Mouse (Mus musculus) retina, postnatal 7 days (tissue): ENCODE measurements around the gene Olfr220.

Experiments
- DNase-seq: peaks from one replicate; pipeline ENCODE4 v3.0.0-alpha.2; 2012; ENCODE audit warnings: low read depth, low spot score

The Olfr220 gene

DNA sequence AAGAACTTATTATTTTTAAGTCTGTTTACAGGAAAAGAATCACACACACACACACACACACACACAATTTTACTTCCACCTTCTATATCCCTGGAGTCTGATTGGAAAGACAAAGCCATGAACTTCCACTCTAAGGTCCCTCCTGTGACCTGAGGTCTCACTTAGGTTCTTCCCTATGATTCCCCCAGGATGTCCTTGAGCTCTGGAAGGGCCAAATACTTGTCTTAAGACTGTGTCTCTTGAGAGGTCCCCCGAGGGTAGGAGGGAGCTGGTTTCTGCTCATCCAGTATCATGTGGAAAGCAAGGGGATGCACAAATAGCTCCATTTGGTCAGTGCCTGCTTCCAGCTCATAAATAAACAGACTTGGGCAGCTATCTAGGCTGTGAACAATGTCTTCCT is at the start of gene Olfr220:
TSS of gene Olfr220 (plus strand) at position 301 of the 400 bp plus-strand sequence.
- no peak for DNase-seq

- DNase-seq: no peak
These were observed 18.9 kb upstream of the Olfr220 start for GRCm38 (mm10) chr1:174422959-174423358.

GRCm38 (mm10) chr1:174423764-174424163 is 18.1 kb upstream of the Olfr220 start, which contains the start of gene Olfr414:
Gene Olfr414, plus strand, starts transcription at chr1:174424064.
- DNase-seq: no peak

DNA sequence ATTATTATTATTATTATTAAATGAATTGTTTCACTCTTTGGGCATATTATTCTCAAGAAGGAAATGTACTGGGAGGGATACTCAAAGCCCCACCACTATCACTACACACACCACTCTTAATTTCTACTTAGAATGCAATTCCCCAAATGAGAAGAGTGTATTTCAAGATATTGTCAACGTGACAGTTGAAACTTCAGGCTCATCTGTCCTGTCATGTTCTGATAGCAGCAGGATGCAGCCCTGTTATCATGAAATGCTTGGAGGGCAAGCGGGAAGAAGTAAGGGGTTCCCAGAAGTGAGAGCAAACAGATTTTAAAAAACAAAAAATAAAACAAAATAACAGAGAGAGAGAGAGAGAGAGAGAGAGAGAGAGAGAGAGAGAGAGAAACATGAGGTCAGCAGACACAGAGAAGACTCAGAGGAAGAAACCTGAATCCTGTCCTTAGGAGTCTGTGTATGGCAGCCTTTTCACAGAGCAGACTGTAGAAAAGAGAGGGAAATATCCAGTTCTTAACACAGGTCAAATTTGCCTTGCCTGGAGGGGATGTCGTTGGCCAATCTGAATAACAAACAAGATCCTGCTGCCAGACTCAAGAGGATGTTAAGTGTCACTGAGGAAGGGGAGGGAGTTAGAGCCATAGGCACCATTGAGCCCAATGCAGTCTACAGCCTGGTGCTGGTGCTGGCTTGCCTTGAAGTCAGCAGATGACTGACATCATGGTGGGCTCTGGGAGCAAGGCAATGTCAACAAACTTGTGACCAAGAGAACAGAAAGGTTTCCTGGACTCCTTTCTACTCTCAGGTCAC is 15.5 kb upstream of the Olfr220 start:
- no peak for DNase-seq

GRCm38 (mm10) chr1:174427402-174427801 is 14.5 kb upstream of the Olfr220 start:
- no peak for DNase-seq

DNA sequence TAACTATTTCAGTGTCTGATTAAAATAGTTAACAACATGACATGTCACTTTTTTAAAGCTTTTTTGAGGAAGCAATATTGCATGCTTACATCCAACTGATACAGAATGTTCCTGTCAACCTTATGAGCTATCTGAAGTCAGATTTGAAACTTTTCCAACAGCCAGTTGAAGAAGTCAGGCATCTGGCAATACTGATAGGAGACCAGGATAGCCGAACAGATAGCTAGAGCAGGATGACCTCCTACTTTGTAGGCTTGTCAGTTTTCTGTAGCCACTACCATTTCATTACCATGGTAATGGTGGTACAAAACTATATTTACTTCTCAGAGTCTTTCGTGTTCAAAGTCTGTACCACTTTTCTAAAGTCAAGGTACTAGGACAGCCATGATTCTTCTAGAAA is 13.5 kb upstream of the Olfr220 start:
- no peak for DNase-seq

DNA sequence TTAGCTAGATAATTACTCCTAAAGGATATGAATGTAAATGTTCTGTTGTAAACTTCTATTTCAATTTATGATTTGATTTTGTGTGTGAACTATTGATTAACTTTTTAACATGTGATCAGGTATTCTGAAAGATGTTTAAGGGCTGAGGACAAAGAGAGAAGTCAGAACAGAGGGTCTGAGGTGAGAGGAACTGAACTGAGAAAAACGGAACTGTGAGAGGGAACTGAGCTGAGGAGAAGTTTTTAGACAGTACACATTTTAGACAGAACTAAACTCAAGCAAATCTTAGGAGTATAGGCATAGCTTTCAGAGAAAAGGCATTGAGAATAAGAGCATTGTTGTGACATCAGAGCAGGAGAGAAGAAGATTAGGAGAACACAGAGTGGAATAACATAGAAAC is 7.8 kb upstream of the Olfr220 start:
- DNase-seq: no peak

DNA sequence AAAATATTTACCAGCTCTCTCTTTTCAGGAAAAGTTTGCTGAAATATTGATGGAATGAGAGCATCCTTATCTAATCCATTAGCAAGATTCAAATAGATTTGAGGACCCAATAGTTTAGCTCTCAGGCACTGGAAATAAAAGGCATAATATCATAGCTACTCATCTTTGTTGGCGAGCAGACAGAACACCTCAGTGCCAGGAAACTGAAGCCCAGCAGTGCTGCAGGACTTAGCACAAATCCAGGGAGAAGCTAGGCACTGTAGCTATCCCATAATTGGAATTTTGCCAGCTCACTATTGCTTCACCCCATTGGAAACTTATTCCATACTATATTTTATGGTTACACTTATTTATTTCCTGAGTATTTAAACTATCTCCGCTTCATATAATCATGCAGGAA is 13.2 kb downstream of the Olfr220 start:
- DNase-seq: no peak

DNA sequence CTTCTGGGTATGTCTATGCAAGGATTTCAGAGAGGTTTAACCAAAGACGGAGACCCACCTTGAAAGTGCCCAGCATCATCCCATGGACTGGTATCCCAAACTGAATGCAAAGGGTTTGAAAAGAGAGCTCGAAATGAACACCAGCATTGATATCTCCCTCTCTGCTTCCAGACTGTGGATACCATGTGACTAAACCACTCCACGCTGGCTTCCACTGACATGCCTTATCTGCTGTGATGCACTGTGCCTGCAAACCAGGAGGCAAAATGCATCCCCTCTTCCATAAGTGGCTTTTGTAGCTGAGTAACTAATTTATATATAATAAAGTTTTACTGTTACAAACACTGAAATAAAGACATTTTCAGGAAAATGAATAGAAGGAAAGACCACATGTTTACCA is 23.5 kb downstream of the Olfr220 start:
- DNase-seq: no peak

DNA sequence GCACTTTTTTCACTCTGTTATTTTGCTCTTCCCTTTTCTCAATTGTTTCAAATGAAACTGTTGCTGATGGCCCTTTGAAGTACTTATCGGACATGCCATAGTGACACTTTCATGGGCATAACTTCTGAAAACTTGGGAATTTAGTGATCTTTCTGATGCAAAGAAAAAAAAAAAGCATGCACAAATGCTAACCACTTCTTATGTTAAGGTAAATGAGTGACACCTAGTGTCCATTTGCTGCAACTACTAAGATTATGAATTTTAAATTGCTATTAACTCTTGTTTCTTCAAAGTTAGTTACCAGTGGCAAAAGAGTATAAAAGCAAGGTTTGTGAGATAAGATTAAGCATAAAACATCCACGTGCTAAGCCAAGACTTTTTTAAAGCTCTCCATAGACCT is 24.4 kb downstream of the Olfr220 start:
- no peak for DNase-seq

DNA sequence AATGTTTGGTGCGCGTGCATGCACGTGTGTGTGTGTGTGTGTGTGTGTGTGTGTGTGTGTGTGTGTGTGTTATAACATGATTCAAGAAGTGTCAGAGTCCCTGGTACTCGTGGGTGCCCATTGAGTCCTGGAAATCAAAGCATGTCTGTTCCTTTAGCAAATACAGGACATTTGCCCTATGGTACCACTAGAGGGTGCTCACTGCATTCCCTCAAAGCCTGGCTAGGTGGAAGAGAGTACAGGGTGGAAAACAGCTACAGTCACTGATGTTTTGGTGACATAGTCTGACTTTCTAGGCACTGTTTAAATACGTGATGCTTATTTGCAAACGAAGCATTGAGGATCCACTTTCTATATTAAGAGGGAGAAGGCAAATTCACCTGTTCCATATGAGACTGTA is 27.9 kb downstream of the Olfr220 start:
- DNase-seq: peak; percentile 43

- DNase-seq: no peak
These were observed 40.7 kb downstream of the Olfr220 start for GRCm38 (mm10) chr1:174482567-174482966.

- no peak for DNase-seq
These were observed 58.2 kb downstream of the Olfr220 start for GRCm38 (mm10) chr1:174500064-174500463.
